Mouse (Mus musculus): ENCODE measurements at regions not wholly inside any gene's neighbourhood (a gene's known extent, or its start where the extent isn't known, plus 50 kb on each side); places are given as distances from the start of the nearest gene placed in this dataset.

DNA sequence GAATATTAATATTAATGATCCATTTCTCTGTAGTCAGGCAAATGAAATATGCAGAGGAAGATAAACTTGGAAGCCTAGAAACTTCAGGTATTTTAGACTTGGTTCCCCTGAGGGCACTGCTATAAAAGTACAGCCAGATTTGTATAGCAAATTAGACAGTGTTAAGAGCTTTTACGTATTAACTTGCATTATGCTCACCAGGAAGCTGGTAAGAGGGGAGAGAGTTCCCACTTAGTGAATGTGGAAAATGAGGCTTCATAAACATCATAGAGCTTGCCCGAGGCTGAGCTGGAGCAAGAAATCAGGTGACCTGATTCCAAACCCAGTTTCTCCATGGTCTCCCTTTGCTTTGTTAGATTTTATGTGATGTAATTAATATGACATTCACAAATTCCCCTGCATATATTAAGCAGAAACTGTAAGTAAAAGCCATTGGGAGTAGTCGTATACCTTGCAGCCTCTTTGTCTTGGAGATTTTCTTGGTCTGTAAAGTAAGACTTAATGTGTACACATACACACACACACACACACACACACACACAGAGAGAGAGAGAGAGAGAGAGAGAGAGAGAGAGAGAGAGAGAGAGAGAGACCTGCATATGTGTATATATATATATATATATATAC, 718.9 kb upstream of the Isx start:
- DNase-seq (ENCODE audit: extremely low spot score) = no peak

GRCm38 (mm10) chr8:74169561-74169960, 703.4 kb upstream of the Isx start:
- DNase-seq (ENCODE audit: extremely low spot score) = no peak

GRCm38 (mm10) chr8:74170702-74171101, 702.3 kb upstream of the Isx start:
- DNase-seq (ENCODE audit: extremely low spot score) = no peak

DNA sequence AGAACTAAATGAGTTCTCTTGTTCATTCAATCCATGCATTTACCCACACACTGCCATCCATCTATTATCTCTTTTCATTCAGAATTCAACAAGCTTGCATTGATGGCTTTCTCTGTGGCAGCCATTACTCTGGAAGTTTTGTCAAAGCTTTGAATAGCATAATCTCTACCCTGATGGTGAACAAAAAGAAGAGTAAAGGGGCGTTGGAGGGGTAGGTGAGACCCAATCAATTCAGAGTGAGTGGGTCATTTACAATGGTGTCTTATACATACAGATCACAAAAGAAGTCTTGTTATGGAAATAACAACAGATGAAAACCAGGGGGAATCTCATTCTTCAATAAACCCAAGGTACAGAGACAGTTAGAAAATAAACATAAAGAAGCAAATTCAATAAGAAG, 701.9 kb upstream of the Isx start:
- peak; percentile 12 for DNase-seq (ENCODE audit: extremely low spot score)

GRCm38 (mm10) chr8:74204601-74205000, 668.4 kb upstream of the Isx start:
- peak; percentile 6 for DNase-seq (ENCODE audit: extremely low spot score)

- no peak for DNase-seq (ENCODE audit: extremely low spot score)
These were observed 664.7 kb upstream of the Isx start for GRCm38 (mm10) chr8:74208292-74208691.

- no peak for DNase-seq (ENCODE audit: extremely low spot score)
These were observed 656.2 kb upstream of the Isx start for GRCm38 (mm10) chr8:74216776-74217175.

Measured in embryo, embryonic 9.5 days (tissue).